Mouse (Mus musculus): Measurements from ENCODE around the gene Pnpla7. TPM values are rescaled to one million over a fixed set of nuclear protein-coding genes. Genes with fewer than 3 reads are reported as not detected.

Gene Pnpla7
- total RNA-seq, 2 experiments from 2014 or later = 18.0 to 19.3 TPM

DNA sequence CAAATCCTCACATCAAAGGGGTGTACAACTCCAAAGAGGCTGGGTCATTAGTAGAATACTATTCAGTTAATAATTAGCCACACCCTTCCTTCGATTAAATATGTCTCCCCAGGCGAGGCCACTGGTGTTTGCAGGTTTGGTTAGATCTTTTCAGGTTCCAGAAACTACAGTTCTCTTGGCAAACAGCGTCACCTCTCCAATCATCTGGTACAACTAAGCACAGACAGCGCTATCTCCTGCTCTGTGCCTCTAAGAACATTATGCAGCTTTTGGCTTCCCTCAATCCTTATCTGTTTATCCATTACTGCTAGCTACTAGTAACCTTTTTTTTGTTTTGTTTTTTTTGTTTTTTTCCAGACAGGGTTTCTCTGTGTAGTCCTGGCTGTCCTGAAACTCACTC, 93.7 kb downstream of the Pnpla7 start:
- DNase-seq = no peak

DNA sequence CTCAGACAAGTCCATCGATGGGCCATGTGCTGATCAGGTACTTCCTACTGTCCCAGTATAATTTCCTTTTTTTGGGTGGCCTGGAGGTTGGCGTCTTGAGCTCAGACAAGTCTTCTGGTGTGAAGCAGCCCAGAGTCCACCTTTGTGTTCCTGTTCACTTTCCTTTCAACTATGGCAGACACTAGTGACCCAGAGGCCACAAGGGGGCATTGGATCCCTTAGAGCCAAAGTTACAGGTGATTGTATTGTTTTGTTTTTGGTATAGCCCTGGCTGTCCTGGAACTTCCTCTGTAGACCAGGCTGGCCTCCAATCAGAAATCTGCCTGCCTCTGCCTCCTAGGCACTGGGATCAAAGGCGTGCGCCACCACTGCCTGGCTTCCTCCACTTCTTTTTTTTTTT, 96.6 kb downstream of the Pnpla7 start:
- no peak for DNase-seq

DNA sequence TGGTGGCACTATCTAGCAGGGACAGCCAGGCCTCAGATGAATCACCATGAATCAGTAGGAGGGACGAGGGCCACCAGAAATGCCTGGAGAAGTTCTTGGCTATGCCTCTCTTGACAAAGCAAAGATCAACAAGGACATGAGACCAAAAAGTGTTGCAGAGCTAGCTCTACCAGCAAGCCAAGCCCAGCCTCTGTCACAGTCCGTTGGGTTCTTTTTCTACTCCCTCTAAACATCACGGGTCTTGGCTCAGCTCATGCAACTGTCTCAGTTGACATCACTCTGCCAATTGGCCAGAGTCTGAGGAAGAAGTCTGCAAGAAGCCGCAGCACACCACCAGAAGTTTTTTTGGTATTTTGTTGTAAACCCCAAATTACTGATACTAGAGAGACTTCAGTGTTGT, 99.7 kb downstream of the Pnpla7 start:
- peak; percentile 34 for DNase-seq

DNA sequence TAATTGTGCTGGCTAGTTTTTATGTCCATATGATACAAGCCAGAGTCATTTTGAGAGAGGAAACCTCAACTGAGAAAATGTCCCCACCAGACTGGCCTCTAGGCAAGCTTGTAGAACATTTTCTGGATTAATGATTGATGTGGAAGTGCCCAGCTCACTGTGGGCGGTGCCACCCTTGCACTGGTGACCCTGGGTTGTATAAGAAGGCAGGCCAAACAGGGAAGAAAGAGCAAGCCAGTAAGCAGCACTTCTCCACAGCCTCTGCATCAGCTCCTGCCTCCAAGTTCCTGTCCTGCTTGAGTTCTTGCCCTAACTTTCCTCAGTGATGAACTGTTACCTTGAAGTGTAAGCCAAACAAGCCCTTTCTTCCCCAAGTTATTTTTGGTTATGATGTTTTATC, 103.1 kb downstream of the Pnpla7 start:
- no peak for DNase-seq

DNA sequence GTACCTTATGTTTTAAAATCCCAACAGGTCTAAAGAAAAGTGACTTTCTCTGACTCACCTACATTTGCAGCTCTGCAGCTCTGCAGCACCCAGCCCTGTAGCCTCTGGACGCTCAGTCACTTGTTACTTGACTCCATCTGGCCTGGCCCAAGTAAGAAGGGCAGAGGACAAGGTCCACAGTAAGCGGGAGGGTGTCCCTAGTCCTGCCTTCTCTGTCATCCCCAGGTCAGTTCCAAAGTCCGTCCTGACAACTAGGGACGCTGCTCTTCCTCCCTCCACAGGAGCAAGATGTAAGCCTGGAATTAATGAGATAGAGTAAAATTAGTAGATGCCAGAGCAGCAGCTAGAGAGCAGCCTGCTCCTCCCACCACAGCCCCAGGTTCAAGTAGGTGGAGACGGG, 104.2 kb downstream of the Pnpla7 start, which contains the start of gene Entpd8:
Gene Entpd8, plus strand, starts transcription at position 229 of the 400 bp plus-strand sequence.
- DNase-seq = no peak

DNA sequence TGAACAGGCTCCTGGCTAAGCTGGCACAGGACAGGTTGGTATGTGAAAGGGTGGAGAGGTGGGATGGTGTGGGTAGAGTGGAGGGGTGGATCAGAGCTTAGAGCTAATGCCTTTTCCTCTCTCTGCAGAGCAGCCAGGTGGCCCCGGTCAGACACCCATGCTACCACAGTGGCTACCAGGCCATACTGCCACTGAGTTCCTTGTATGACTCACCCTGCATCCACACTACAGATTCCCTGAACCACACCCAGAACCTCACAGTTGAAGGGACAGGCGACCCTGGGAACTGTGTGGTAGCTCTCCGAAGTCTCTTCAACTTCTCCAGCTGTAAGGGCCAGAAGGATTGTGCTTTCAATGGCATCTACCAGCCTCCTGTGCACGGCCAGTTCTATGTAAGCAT, 107.9 kb downstream of the Pnpla7 start:
- DNase-seq = no peak

DNA sequence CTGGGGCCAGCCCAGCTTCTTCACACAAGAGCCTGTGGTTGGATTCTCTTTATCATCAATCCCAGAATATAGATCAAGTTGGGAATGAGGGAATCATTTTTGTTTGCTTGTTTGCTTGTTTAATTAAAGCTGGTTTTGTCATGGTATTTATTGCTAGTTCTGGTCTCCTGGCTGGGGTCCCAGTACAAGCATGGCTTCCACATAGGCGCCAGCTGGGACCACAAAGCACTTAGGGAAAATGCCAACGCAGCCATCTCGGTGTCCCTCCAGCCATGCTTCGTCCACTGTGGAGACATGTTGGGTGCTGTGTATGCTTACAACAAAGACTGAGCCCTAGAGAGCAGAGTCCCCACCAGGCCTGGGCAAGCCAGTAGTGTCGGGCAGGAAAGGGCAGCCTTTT, 109.7 kb downstream of the Pnpla7 start:
- DNase-seq = no peak

DNA sequence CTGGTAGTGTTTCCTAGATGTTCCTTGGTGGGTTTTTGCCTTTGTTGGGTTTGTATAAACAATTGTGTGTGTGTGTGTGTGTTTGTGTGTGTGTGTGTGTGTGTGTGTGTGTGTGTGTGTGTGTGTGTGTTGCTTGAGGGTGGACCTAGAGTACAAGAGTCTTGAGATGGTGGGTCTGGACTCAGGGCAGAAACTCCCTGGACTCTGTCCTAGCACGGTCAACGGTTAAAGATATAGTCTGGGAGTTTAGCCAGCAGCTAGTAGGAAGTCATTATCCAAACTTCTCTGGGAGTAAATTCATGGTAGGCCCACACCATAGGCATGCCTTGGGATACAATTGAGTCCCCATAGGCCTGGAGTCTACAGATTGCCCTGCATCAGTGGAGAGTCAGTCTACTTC, 112.0 kb downstream of the Pnpla7 start:
- DNase-seq = no peak

DNA sequence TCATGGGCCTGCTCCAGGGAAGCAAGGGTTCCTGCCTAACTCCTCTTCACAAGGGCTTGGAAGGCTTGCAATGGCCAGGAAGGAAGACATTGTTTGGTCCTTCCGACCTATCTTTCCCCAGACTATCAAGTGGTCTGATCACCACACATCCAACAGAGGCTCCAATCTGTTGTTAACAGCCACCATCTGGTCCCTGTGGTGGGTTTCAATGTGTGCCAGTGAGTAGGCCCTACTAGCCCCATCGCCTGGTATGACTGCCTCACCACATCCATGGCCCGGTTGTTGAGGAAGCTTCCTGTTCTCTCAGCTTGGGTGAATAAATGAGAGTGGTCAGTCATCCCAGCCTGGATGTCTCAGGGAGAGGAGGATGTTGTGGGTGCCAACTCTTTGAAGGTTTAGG, 112.8 kb downstream of the Pnpla7 start:
- no peak for DNase-seq

DNA sequence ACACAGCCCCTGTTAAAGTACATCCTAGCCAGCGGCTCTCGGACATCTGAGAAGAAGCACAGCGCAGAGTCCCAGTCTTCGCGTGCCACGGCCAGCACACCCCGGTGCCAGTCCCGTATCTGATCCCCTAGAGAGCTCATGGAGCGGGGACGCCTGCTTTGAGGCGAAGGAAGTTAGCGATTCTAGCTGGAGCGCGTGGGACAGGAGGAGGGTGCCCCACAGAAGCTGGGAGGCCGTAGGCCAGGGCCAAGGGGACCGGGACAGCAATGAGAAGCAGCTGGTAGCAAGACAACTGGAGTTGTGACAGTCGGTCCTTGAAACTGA, 118.9 kb downstream of the Pnpla7 start:
- DNase-seq = no peak

DNA sequence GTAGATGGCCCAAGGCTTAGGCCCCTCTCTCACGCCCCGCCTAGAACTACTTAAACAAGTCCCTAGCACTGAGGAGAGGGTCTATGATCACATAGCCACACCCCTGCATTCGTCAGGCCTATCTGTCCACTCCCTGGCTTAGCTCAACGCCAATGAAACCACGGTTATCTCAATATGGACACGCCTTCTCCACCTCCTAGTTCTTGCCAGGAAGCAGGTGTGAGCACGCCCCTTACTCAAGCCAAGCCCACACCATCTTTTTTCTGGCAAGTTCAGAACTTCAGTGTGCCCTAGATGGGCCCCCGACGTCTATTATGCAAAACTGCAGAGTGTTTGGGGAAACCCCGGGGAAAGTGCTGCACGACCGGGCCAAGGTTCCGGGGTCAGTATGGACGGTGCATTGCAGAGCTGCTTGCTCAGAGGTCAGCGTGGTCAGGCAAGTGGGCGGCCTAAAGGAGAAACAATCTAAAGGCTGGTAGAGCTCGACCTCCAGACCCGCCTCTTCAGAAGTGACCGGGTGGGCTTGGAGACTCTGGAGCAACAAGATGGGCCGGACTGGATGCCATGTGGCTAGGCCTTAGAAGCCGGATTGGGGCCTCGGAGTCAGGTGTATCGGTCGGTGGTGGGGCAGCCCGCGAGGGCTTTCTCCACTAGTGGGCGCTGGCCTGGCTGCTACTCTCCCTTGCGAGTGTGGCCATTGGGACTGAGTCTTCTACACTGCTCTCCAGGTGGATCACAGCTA, 119.4 kb downstream of the Pnpla7 start, which contains the start of gene Noxa1:
Gene Noxa1, minus strand, starts transcription at position 41 of the 742 bp plus-strand sequence.
- no peak for DNase-seq

DNA sequence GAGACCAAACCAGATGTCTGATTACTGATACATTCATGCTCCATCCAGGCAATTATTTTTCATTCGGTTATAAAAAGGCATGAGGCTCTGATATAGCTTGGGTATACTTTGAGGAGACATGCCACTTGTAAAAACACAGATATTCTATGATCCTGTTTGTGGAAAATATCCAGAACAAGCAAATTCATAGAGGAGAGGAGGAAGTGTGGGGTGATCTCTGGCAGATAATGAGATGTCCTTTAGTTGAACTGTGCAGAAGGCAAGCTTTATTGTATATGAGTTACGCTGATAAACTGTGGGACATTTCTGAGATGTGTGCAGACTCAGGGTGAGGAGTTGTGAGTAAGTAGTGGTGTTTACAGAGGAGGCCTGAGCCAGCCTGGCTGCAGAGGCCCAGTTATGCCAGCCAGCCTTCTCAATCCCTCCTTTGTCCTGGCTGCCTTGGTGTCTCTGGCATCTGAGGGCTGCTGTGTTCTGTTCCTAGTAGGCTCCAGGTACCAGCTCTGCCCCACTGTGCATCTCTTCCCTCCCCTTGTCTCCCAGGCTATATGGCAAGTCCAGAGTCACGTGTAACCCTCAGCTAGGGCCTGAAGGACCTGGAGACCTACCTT, 122.3 kb downstream of the Pnpla7 start:
- no peak for DNase-seq

DNA sequence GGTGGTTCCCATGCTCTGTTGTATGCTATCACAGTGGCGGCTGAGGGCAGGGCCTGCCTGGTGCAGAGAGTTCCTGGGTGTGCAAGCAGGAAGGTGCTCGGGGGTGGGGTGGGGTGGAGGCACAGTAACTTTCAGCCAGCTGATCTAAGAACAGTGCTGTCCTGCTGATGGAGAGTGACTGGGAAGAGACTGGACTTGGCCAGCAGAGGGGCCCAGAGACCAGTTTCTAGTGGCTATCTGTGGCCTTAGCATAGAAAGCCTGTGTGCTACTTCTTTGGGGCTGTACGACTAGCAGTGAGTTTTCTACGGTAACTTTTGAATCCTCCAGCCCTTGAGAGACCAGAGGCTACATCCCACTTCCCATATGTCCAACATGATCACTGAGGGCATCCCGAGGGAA, 123.1 kb downstream of the Pnpla7 start:
- DNase-seq = no peak

DNA sequence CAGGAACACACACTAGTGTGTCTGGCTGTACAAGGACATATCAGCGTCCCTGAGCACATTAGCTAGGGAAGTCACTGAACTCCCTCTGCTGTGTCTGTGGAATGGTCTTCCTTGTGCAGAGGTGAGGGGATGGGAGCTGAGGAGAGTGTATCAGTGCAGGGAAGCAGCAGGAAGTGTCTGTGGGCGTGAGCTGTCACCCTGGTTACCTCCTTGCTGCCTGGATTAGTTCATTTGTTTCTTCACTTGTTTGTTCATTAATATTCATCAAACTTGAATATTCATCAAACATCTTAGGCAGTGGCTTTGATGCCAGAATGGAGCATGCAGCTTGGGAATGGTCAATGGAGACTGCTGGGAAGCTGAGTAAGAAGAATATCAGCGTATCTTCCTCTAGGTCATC, 123.9 kb downstream of the Pnpla7 start:
- no peak for DNase-seq

Small RNA genes lying within 50 kb of the gene (microRNA-seq; reads per million reads assigned to microRNA genes)
- gene Gm22875 = 0 reads per million in 2 experiments
- gene Gm24328 = 0 reads per million in 2 experiments
- 0 reads per million in 2 experiments for gene Mir7664

Other genes with a start within 250 kb of the Pnpla7 start
- gene Cacna1b, start 212.9 kb upstream of the Pnpla7 start, total RNA-seq (2021) = under 1 TPM; 0.34 to 0.45 TPM
- 10 to 100 TPM; 36.3 to 48.6 TPM for gene Ehmt1, start 56.4 kb upstream of the Pnpla7 start, total RNA-seq (2021)
- 1 to 10 TPM; 7.3 to 9.4 TPM for gene Arrdc1, start 40.8 kb upstream of the Pnpla7 start, total RNA-seq (2021)
- gene Zmynd19, start 26.2 kb upstream of the Pnpla7 start, total RNA-seq (2021) = 10 to 100 TPM; 21.1 to 21.8 TPM
- gene Dph7, start 13.6 kb upstream of the Pnpla7 start, total RNA-seq (2021) = 1 to 10 TPM; 5.6 to 8.6 TPM
- 10 to 100 TPM; 47.5 to 53.0 TPM for gene Mrpl41, start 935 bp upstream of the Pnpla7 start, total RNA-seq (2021)
- 10 to 100 TPM; 25.8 to 36.1 TPM for gene Nsmf, start 78.3 kb downstream of the Pnpla7 start, total RNA-seq (2021)
- not detected for gene Entpd8, start 104.3 kb downstream of the Pnpla7 start, total RNA-seq (2021)
- not detected for gene Noxa1, start 119.1 kb downstream of the Pnpla7 start, total RNA-seq (2021)
- gene Nrarp, start 204.7 kb downstream of the Pnpla7 start, total RNA-seq (2021) = 10 to 100 TPM; 14.9 to 17.4 TPM
- 1 to 10 TPM; 1.9 to 2.9 TPM for gene Tor4a, start 220.9 kb downstream of the Pnpla7 start, total RNA-seq (2021)
- gene Nelfb, start 235.5 kb downstream of the Pnpla7 start, total RNA-seq (2021) = 10 to 100 TPM; 31.1 to 40.5 TPM
- not detected for gene Stpg3, start 238.6 kb downstream of the Pnpla7 start, total RNA-seq (2021)
- not detected for gene Fam166a, start 242.7 kb downstream of the Pnpla7 start, total RNA-seq (2021)
- 100 to 1,000 TPM; 470 to 500 TPM for gene Tubb4b, start 248.7 kb downstream of the Pnpla7 start, total RNA-seq (2021)

Data from gastrocnemius, postnatal 10 days (tissue).